Mouse (Mus musculus) spleen, adult 2 months (tissue): Measurements from ENCODE around the gene Nav2. TPM values are rescaled to one million over a fixed set of nuclear protein-coding genes. Genes with fewer than 3 reads are reported as not detected.

ENCODE experiments used
- DNase-seq, 2 experiments: peaks; one replicate each; pipeline versions ENCODE4 v3.0.0 to v3.0.0-alpha.2; 2012 to 2021; ENCODE audit warnings: low spot score in 2 of 2, low read depth in 1 of 2
- H3K27ac ChIP-seq: fragments of 200-500 bp; 2 replicates; pipeline ENCODE4 v1.5.1; 2012; ENCODE audit warnings: low read length, inconsistent platforms; ENCODE audit not compliant: insufficient read depth
- H3K27me3 ChIP-seq: fragments of 200-500 bp; 2 replicates; pipeline ENCODE4 v1.6.1; 2012; ENCODE audit warnings: mild to moderate bottlenecking, moderate library complexity, low read length, inconsistent platforms; ENCODE audit not compliant: control insufficient read depth, insufficient read depth
- H3K36me3 ChIP-seq: fragments of 200-500 bp; 2 replicates; pipeline ENCODE4 v1.6.1; 2012; ENCODE audit warnings: mild to moderate bottlenecking, low read length, inconsistent platforms; ENCODE audit not compliant: control insufficient read depth, insufficient read depth
- H3K4me1 ChIP-seq: fragments of 200-500 bp; 2 replicates; pipeline ENCODE4 v1.6.1; 2011; ENCODE audit warnings: inconsistent platforms; ENCODE audit not compliant: control insufficient read depth, insufficient read depth, insufficient read length
- H3K4me3 ChIP-seq: fragments of 200-500 bp; 2 replicates; pipeline ENCODE4 v1.5.1; 2011; ENCODE audit warnings: mild to moderate bottlenecking, inconsistent platforms; ENCODE audit not compliant: insufficient read depth, insufficient read length; ENCODE audit errors: extremely low read depth
- CTCF ChIP-seq: fragments of 200-500 bp; IDR thresholded peaks from 2 replicates; pipeline ENCODE4 v1.5.1; 2011; ENCODE audit warnings: mild to moderate bottlenecking, inconsistent platforms; ENCODE audit not compliant: insufficient read depth, insufficient read length, insufficient replicate concordance; ENCODE audit errors: extremely low read depth
- POLR2A ChIP-seq: fragments of 200-500 bp; IDR thresholded peaks from 2 replicates; pipeline ENCODE4 v1.6.1; 2011; ENCODE audit warnings: low read depth, low read length, inconsistent platforms
- WGBS: fragments of 180-500 bp; shearing (Covaris S2); methylation state at CpG from one replicate; pipeline ENCODE4 v1.1.7; 2018; 5-methylcytosine and 5-hydroxymethylcytosine counted together
- polyA plus RNA-seq: library from polyadenylated mRNA; depleted of rRNA; stranded (reverse); fragments of >200 nt; gene quantifications from 2 replicates; pipeline ENCODE4 v1.2.3, GENCODE M21; 2012

Nav2 gene
- polyA plus RNA-seq, 1 experiment: 3.5 TPM

DNA sequence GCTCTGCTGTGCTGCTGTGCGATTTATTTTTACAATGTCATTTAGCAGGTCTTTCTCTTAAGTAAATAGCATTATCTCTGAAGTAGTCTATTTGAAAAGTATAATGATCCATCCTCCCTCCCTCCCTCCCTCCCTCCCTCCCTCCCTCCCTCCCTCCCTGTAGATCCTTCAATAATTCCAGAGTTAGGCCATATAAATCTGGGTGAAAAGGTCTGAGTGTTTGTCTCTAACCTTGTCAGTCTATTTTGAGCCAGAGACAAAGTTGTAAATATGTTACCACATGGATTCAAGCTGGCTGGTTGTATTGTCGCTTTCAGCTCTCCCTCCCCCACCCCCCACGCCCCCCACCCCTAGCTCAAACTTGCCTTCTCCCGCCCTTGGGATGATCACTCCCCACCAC is 619.4 kb downstream of the Nav2 start:
- DNase-seq: no peak
- Histone ChIP-seq H3K36me3 (no peaks in the 10 kb centered on the region), H3K27ac (no peak overlapping the region), H3K4me1 (peaks cover 8% of the 10 kb centered on the region; the same call in 1 of the 2 replicates), H3K27me3 (no peaks in the 10 kb centered on the region), H3K4me3 (no peak overlapping the region)
- TF ChIP-seq POLR2A (no peak), CTCF (no peak)
- 69% methylated on average over 4 of the region's 4 CpGs for WGBS

DNA sequence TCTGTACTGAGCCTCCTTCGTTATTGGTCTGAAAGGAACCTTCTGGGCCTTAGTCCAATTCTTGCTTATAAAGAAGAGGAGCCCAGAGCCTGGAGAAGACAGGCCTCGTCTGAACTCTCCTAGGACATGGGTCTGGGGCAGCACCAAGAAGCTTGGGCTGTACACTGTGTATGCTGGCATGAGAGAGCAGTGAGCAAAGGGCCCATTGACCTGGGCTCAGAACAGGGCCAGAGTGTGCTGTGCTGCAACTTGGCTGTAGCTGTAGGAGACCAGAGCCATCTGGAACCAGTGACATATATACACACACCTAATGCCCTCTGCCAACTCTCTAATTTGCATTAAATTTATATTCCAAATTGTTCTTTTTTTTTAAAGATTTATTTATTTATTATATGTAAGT is 621.0 kb downstream of the Nav2 start:
- no peak for TF ChIP-seq CTCF
- TF ChIP-seq POLR2A: no peak
- no peaks in the 10 kb centered on the region for H3K36me3 ChIP-seq
- WGBS: 85% methylated on average over 2 of the region's 2 CpGs
- peaks cover 8% of the 10 kb centered on the region; the same call in 1 of the 2 replicates for H3K4me1 ChIP-seq
- no peaks in the 10 kb centered on the region for H3K27me3 ChIP-seq
- no peak overlapping the region for H3K4me3 ChIP-seq
- no peak for DNase-seq
- no peak overlapping the region for H3K27ac ChIP-seq

DNA sequence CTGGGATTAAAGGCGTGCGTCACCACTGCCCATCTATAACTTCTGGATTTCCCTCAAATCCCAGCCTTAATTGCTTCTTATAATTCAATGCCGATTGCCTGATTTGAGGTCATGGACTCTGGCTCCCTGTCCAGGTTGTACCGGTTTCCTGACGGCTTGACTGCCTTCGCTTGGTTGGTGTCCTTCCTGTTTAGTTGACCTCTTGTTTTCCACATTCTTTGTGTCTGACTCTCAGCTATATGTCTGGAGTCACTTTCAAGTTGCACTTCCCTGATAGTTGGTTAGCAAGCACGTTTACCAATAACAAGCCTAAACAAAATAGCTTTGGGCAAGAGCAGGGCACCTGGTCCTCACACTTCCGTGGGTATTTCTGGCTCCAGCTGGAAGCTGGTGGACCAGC is 625.1 kb downstream of the Nav2 start:
- 82% methylated on average over 8 of the region's 8 CpGs for WGBS
- no peaks in the 10 kb centered on the region for H3K4me1 ChIP-seq
- no peaks in the 10 kb centered on the region for H3K27me3 ChIP-seq
- no peak overlapping the region for H3K27ac ChIP-seq
- TF ChIP-seq POLR2A (no peak), CTCF (no peak)
- H3K36me3 ChIP-seq: no peaks in the 10 kb centered on the region
- no peak for DNase-seq
- H3K4me3 ChIP-seq: no peak overlapping the region

DNA sequence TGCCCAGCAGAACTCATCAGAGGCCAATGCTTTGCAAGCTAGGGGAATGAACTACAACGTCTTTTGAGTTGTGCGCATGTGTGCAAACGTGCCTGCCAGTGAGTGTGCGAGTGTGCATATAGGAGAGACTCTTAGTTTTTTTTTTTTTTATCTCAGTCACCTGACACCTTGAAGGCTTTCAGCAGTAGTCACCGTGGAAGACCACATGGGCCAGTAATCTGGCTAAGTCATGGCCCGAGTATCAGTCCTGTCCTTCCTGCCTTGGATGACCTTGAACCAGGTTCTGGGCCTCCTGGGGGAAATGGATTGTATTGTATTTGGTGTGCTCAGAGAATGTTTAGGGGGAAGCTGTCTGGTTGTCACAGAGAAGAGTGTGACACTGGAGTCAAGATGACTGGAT is 625.7 kb downstream of the Nav2 start:
- H3K27me3 ChIP-seq: no peaks in the 10 kb centered on the region
- no peaks in the 10 kb centered on the region for H3K4me1 ChIP-seq
- no peak overlapping the region for H3K4me3 ChIP-seq
- 83% methylated on average over 6 of the region's 6 CpGs for WGBS
- H3K27ac ChIP-seq: no peak overlapping the region
- TF ChIP-seq CTCF (no peak), POLR2A (no peak)
- no peaks in the 10 kb centered on the region for H3K36me3 ChIP-seq
- no peak for DNase-seq

DNA sequence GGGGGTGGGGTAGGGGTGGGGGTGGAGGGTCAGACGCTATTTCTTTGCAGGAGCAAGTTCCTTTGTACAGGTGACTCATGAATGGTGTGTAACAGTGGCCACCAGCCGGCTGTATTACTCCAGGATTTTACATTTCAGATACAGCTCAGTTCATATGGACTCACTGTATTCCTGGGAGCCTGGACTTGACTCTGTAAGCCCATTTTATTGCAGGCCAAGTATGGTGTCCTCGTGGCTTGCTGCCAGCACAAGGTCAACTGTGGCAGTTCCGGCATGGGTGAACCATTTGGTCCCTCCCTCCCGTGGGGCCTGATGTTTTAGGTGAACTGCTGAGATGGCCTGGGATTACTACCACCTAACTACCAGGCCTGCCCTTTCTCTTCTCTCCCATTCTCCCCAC is 629.8 kb downstream of the Nav2 start:
- Histone ChIP-seq H3K4me3 (no peak overlapping the region), H3K27ac (no peak overlapping the region), H3K4me1 (no peaks in the 10 kb centered on the region), H3K36me3 (no peaks in the 10 kb centered on the region), H3K27me3 (no peaks in the 10 kb centered on the region)
- WGBS: 86% methylated on average over 5 of the region's 5 CpGs
- TF ChIP-seq CTCF: no peak
- no peak for TF ChIP-seq POLR2A
- no peak for DNase-seq

DNA sequence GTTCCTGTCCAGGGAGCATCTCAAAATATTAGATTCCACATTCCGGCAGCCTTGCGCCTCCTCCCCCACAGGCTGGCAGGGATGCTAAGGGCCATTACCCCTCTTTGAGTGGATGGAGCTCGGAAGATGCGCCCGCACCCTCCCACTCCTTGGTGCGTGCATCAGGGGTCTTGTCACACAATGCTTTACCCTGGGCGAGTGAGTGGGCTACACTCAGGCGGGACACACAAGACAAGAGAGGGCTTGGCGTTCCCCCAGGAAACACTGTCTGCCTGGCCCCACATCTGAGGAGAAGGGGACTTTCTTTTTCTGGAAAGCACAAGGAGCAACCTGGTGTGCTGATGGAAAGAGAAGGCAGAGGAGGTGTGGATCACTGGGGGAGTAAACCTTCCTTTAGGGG is 631.7 kb downstream of the Nav2 start:
- no peak for DNase-seq
- Histone ChIP-seq H3K36me3 (no peaks in the 10 kb centered on the region), H3K4me1 (peaks cover 2% of the 10 kb centered on the region; the same call in 1 of the 2 replicates), H3K4me3 (no peak overlapping the region), H3K27ac (no peak overlapping the region), H3K27me3 (no peaks in the 10 kb centered on the region)
- TF ChIP-seq POLR2A: no peak
- TF ChIP-seq CTCF: no peak
- 92% methylated on average over 9 of the region's 9 CpGs for WGBS

DNA sequence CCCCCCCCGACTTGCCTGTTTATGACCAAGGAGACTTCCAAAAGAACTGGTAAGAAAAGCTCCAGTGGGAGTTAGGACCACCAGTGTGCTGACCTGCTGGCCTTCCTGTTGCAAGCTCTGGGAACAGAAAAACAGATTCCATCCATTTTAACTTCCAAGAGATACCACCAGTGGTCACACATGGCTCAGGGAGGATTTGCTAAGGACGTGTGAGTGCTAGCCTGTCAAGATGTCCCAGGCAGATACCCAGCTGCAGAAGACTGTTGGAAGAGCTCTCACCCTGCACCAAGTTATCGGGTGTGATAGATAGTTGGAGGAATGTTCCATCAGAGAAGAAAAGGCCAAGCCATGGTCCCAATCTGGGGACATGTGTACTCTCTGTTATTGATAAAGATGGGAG is 633.6 kb downstream of the Nav2 start:
- no peak overlapping the region for H3K27ac ChIP-seq
- WGBS: 87% methylated on average over 3 of the region's 3 CpGs
- DNase-seq: no peak
- peaks cover 2% of the 10 kb centered on the region; the same call in 1 of the 2 replicates for H3K4me1 ChIP-seq
- H3K4me3 ChIP-seq: no peak overlapping the region
- H3K36me3 ChIP-seq: no peaks in the 10 kb centered on the region
- TF ChIP-seq POLR2A (no peak), CTCF (no peak)
- H3K27me3 ChIP-seq: no peaks in the 10 kb centered on the region
